Mouse (Mus musculus) embryo, embryonic 10.5 days (tissue): ENCODE results near the gene Slc1a4.

ENCODE experiments used
- DNase-seq: peaks from one replicate; pipeline ENCODE4 v3.0.0-alpha.2; 2015; ENCODE audit warnings: low spot score

Gene Slc1a4

DNA sequence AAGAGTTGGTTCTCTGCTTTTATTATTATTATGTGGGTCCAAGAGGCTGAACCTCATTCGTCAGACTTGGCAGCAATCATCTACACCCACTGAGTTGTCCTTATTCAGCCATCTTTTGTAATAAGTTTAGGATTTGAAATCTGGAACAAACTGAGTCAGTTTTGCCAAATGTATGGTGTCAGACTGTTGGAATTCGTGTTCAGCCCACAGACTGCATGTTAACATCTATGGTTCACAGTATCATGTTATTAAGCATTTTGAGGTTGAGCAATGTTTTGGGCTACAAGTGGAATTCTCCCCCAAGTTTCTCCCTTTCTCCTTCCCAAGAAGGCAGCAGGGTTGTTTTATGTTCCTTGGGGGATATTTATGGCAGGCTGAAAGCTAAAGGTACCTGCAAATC, 79.4 kb downstream of the Slc1a4 start:
- no peak for DNase-seq
